Mouse (Mus musculus) heart, adult 10 weeks (tissue): ENCODE results near the gene Hoxb3. TPM values are rescaled to one million over a fixed set of nuclear protein-coding genes. Genes with fewer than 3 reads are reported as not detected.

Source experiments
- polyA plus RNA-seq: library from polyadenylated mRNA; stranded (reverse); fragments of 350-450 nt; fragmentation: Illumina TruSeq; extraction: RNeasy Lipid Tissue Mini Kit (QIAGEN cat#74804); gene quantifications from one replicate; pipeline ENCODE4 v1.2.3, GENCODE M21; 2014; ENCODE audit warnings: low read depth, low replicate concordance

Gene Hoxb3
- polyA plus RNA-seq, result 0.31 TPM

GRCm38 (mm10) chr11:96323154-96323553, at the start of gene Hoxb3:
Gene Hoxb3, plus strand, starts transcription at chr11:96323326.

GRCm38 (mm10) chr11:96281855-96282570, 41.1 kb upstream of the Hoxb3 start, which contains the start of gene Hoxb8:
Gene Hoxb8, plus strand, starts transcription at chr11:96281905.

GRCm38 (mm10) chr11:96285771-96286738, 37.1 kb upstream of the Hoxb3 start, which contains the start of gene Hoxb7:
Gene Hoxb7, plus strand, starts transcription at chr11:96286623.

GRCm38 (mm10) chr11:96291681-96292564, 31.2 kb upstream of the Hoxb3 start, which contains the start of gene Hoxb6:
Gene Hoxb6, plus strand, starts transcription at chr11:96292476.

GRCm38 (mm10) chr11:96303151-96304099, 19.7 kb upstream of the Hoxb3 start, which contains the start of gene Hoxb5:
Gene Hoxb5, plus strand, starts transcription at chr11:96303336.

GRCm38 (mm10) chr11:96317608-96318367, 5.3 kb upstream of the Hoxb3 start, which contains the start of gene Hoxb4:
Gene Hoxb4, plus strand, starts transcription at chr11:96318267.

GRCm38 (mm10) chr11:96350341-96350624, 27.2 kb downstream of the Hoxb3 start, which contains the start of gene Hoxb2:
Gene Hoxb2, plus strand, starts transcription at chr11:96350525.

GRCm38 (mm10) chr11:96365441-96366091, 42.4 kb downstream of the Hoxb3 start, which contains the start of gene Hoxb1:
Gene Hoxb1, plus strand, starts transcription at chr11:96365752.

Other genes starting within 250 kb of the Hoxb3 start
- 3,747 TPM for gene Atp5g1, start 247.7 kb upstream of the Hoxb3 start, polyA plus RNA-seq
- not detected for gene Calcoco2, start 211.4 kb upstream of the Hoxb3 start, polyA plus RNA-seq
- gene Ttll6, start 189.5 kb upstream of the Hoxb3 start, polyA plus RNA-seq, result not detected
- gene Hoxb13, start 129.0 kb upstream of the Hoxb3 start, polyA plus RNA-seq, result not detected
- not detected for gene Hoxb9, start 51.9 kb upstream of the Hoxb3 start, polyA plus RNA-seq
- not detected for gene Hoxb8, start 41.4 kb upstream of the Hoxb3 start, polyA plus RNA-seq
- not detected for gene Hoxb7, start 36.7 kb upstream of the Hoxb3 start, polyA plus RNA-seq
- gene Hoxb6, start 30.9 kb upstream of the Hoxb3 start, polyA plus RNA-seq, result not detected
- gene Hoxb5, start 20.0 kb upstream of the Hoxb3 start, polyA plus RNA-seq, result not detected
- gene Hoxb4, start 5.1 kb upstream of the Hoxb3 start, polyA plus RNA-seq, result 0.84 TPM
- gene Hoxb2, start 27.2 kb downstream of the Hoxb3 start, polyA plus RNA-seq, result 0.86 TPM
- not detected for gene Hoxb1, start 42.4 kb downstream of the Hoxb3 start, polyA plus RNA-seq
- gene Skap1, start 141.3 kb downstream of the Hoxb3 start, polyA plus RNA-seq, result not detected